Mouse (Mus musculus): Measurements from ENCODE around the gene Limd1. TPM values are rescaled to one million over a fixed set of nuclear protein-coding genes. Genes with fewer than 3 reads are reported as not detected.
A peak's percentile ranks its signal among the peaks of the same experiment; 100 is the strongest.
"Not testable (repeated sequence)": the region's sequence is repeated elsewhere in the genome, so short reads cannot be mapped to it uniquely, and the experiment has no call there.

Gene Limd1
- 16.2 and 20.0 TPM in 2 replicates for polyA plus RNA-seq (2015; fragmentation: Nextera tagmentation; extraction: Ambion mirVana)

- ATAC-seq (ENCODE audit: low read depth), result peak; percentile 78
- under 1% methylated on average over 40 of the region's 57 CpGs for WGBS
Measured at GRCm38 (mm10) chr9:123478586-123479195, at the start of gene Limd1. TSS of gene Limd1 (plus strand) at chr9:123478706.

GRCm38 (mm10) chr9:123429863-123430262 lies 48.6 kb upstream of the Limd1 start:
- H3K9ac ChIP-seq, result no peak overlapping the region
- 78% methylated on average over 4 of the region's 4 CpGs for WGBS
- H3K9me3 ChIP-seq, result no peaks in the 10 kb centered on the region
- no peak overlapping the region for H3K27ac ChIP-seq (replicated peaks)
- 0 out of 2 replicates have a peak, but pooled peaks cover 3% of the 10 kb centered on the region for H3K4me1 ChIP-seq (replicated peaks)
- ATAC-seq (ENCODE audit: low read depth), result no peak
- H3K27me3 ChIP-seq, result no peaks in the 10 kb centered on the region
- H3K36me3 ChIP-seq, result peaks cover 31% of the 10 kb centered on the region
- H3K4me2 ChIP-seq, result no peak overlapping the region
- no peak overlapping the region for H3K4me3 ChIP-seq

More at GRCm38 (mm10) chr9:123478586-123479195, at the start of gene Limd1:
- Histone ChIP-seq H3K27me3 (no peaks in the 10 kb centered on the region), H3K4me2 (peak within 1 kb of the TSS; percentile 70), H3K9ac (peak within 1 kb of the TSS; percentile 76), H3K4me3 (peak within 1 kb of the TSS; percentile 54), H3K4me1 (replicated peaks) (peaks cover 56% of the 10 kb centered on the region), H3K36me3 (no peaks in the 10 kb centered on the region), H3K9me3 (no peaks in the 10 kb centered on the region), H3K27ac (replicated peaks) (peak within 1 kb of the TSS; percentile 54)

- H3K36me3 ChIP-seq, result peaks cover 33% of the 10 kb centered on the region
- H3K4me3 ChIP-seq, result no peak overlapping the region
- peak; percentile 72 for ATAC-seq (ENCODE audit: low read depth)
- no peaks in the 10 kb centered on the region for H3K27me3 ChIP-seq
- H3K4me1 ChIP-seq (replicated peaks), result 0 out of 2 replicates have a peak, but pooled peaks cover 3% of the 10 kb centered on the region
- no peaks in the 10 kb centered on the region for H3K9me3 ChIP-seq
- H3K9ac ChIP-seq, result no peak overlapping the region
- H3K4me2 ChIP-seq, result no peak overlapping the region
- no peak overlapping the region for H3K27ac ChIP-seq (replicated peaks)
Measured at GRCm38 (mm10) chr9:123430973-123431372, 47.5 kb upstream of the Limd1 start.

DNA sequence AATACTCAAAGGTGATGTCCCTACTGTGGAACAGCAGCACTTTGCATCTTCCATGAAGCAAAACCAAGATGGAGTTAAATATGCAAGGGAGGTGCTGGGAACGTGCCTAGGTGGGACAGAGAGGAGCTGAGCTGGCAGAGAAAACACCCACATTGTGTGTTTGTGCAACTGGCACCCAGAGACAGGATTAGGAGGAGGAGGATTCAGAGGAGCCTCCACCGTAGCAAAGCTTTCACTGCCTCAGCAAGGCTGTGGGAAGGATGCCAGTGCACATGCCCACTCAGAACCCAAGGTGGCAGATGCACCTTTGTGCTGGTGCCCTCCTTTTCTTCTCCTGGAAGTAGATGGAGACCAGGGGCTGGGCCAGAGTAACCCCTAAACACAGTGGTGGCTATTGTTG lies 40.3 kb upstream of the Limd1 start:
- no peak overlapping the region for H3K9ac ChIP-seq
- no peaks in the 10 kb centered on the region for H3K27me3 ChIP-seq
- H3K4me3 ChIP-seq, result no peak overlapping the region
- 87% methylated on average over 2 of the region's 2 CpGs for WGBS
- H3K4me1 ChIP-seq (replicated peaks), result no peaks in the 10 kb centered on the region; the same call in 1 of the 2 replicates
- peaks cover 66% of the 10 kb centered on the region for H3K36me3 ChIP-seq
- H3K27ac ChIP-seq (replicated peaks), result no peak overlapping the region
- ATAC-seq (ENCODE audit: low read depth), result no peak
- no peak overlapping the region for H3K4me2 ChIP-seq
- no peaks in the 10 kb centered on the region for H3K9me3 ChIP-seq

GRCm38 (mm10) chr9:123440230-123441058 lies 38.1 kb upstream of the Limd1 start:
- Histone ChIP-seq H3K4me1 (replicated peaks) (no peaks in the 10 kb centered on the region; the same call in 1 of the 2 replicates), H3K27me3 (no peaks in the 10 kb centered on the region), H3K27ac (replicated peaks) (no peak overlapping the region), H3K36me3 (peaks cover 55% of the 10 kb centered on the region), H3K9me3 (no peaks in the 10 kb centered on the region), H3K4me3 (no peak overlapping the region), H3K9ac (no peak overlapping the region), H3K4me2 (no peak overlapping the region)
- WGBS, result 49% methylated on average over 5 of the region's 5 CpGs
- ATAC-seq (ENCODE audit: low read depth), result no peak

DNA sequence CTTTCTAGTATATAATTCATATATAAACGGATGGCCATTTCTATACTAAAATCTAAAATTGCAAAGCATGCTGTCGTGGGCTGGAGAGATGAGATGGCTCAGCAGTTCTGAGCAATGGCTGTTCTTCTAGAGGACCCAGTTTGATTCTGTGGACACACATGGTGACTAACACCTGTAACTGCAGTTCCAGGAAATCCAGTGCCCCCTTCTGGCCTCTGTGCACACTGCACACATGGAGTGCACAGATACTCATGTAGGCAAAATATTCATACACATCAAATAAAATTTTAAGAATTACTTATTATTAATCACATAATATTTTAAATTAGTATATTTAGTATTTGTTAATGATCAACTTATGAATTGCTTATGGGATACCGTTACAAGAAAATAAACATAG lies 31.4 kb upstream of the Limd1 start:
- not testable (repeated sequence) for H3K4me2 ChIP-seq; H3K9me3 ChIP-seq; H3K9ac ChIP-seq; H3K27ac ChIP-seq (replicated peaks); H3K4me1 ChIP-seq (replicated peaks); H3K27me3 ChIP-seq; ATAC-seq (ENCODE audit: low read depth); H3K4me3 ChIP-seq
- peaks cover 18% of the 10 kb centered on the region for H3K36me3 ChIP-seq
- WGBS, result 89% methylated on average over 3 of the region's 3 CpGs

DNA sequence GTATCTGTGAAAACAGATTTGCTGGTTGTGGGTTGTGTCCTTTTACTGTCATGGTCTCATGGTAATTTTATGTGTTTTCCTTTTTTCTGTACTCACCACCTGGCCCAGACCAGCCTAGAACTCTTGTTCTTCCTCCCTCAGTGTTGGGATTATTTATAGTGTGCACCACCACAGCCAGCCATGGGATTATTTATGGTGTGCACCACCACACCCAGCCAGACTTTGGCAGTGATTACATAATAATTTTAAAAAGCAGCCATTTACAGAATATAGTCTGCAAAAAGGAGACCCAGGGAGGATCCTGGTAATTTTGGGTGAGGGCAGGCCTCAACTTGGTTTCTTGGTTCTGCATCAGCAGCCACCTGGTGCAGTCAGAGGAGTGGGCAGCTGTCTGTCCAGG lies 29.9 kb upstream of the Limd1 start:
- Histone ChIP-seq H3K4me3 (no peak overlapping the region), H3K27ac (replicated peaks) (no peak overlapping the region), H3K36me3 (peaks cover 13% of the 10 kb centered on the region; the same call in 1 of the 2 replicates), H3K9ac (no peak overlapping the region), H3K27me3 (no peaks in the 10 kb centered on the region), H3K9me3 (no peaks in the 10 kb centered on the region), H3K4me1 (replicated peaks) (no peaks in the 10 kb centered on the region), H3K4me2 (no peak overlapping the region)
- ATAC-seq (ENCODE audit: low read depth), result no peak

DNA sequence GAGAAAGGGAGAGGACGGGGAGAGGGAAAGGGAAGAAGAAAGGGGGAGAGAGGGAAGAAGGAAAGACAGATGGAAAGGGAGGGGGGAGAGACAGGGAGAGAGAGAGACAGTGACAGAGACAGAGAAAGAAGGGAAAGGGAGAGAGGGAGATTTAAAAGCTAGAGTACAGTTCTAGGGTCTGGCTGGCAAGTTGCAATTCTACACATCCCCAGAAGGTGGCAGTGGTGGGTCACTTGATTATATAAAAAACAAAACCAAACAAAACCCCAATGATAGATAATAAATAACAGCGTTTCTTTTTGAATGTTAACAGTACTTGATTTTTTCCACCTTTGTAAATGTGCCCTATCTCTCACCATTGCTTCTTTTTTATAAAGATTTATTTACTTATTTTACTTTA lies 28.3 kb upstream of the Limd1 start:
- H3K4me3 ChIP-seq, result no peak overlapping the region
- peaks cover 24% of the 10 kb centered on the region; the same call in 1 of the 2 replicates for H3K36me3 ChIP-seq
- 61% methylated on average over 2 of the region's 2 CpGs for WGBS
- no peaks in the 10 kb centered on the region for H3K27me3 ChIP-seq
- ATAC-seq (ENCODE audit: low read depth), result peak; percentile 53; the same call in 1 of the 2 replicates
- no peak overlapping the region for H3K27ac ChIP-seq (replicated peaks)
- H3K4me1 ChIP-seq (replicated peaks), result no peaks in the 10 kb centered on the region
- no peak overlapping the region for H3K9ac ChIP-seq
- H3K4me2 ChIP-seq, result no peak overlapping the region
- no peaks in the 10 kb centered on the region for H3K9me3 ChIP-seq

- Histone ChIP-seq H3K27me3 (no peaks in the 10 kb centered on the region), H3K4me3 (no peak overlapping the region), H3K4me1 (replicated peaks) (no peaks in the 10 kb centered on the region; the same call in 1 of the 2 replicates), H3K36me3 (peaks cover 35% of the 10 kb centered on the region; the same call in 1 of the 2 replicates), H3K27ac (replicated peaks) (no peak overlapping the region), H3K9ac (no peak overlapping the region), H3K9me3 (no peaks in the 10 kb centered on the region), H3K4me2 (no peak overlapping the region)
- ATAC-seq (ENCODE audit: low read depth), result no peak
- 64% methylated on average over 3 of the region's 3 CpGs for WGBS
Measured at GRCm38 (mm10) chr9:123451772-123452171, 26.7 kb upstream of the Limd1 start.

DNA sequence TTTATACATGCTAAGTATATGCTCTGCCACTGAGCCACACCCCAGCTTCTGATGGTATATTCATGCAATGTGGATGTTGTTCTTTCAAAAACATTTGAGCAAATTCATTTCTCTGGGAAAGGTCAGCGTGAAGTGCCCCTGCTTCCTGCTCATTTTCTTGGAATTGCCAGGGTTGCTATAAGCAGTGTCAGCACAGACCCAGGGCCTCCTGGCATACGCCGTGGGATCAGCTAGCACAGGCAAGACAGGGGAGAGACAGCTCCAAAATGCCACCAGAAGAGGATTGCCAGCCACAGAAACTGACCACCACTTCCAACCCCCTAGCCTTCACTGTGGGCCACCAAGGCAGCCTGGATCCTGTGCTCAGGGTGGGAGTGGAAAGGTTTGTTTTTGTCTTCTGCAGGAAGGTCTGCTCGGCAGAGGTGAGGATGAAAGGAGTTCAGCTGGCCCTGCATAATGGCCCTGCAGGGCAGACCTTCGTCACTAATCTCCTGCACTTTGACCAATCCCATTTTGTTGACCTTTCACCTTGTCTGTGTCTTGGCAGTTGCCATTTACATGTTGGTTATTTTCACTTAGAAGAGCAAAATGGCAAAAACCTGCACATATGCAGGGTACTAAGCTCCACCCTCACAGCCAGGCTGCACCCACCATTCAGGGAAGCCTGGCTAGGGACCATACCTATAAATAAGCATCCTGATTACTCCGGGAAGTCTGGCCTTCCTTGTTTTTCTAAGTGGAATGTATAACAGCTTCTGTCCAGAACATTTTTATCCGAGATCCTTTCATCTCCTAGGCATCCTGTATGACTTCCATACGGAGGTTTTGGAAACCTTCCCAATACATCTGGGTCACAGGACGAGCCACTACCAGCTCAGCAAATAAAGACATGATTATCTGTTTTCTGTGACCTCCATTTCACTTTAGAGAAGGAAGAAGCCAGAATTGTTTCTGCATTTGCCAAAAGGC lies 21.6 kb upstream of the Limd1 start:
- H3K4me3 ChIP-seq, result no peak overlapping the region
- 65% methylated on average over 9 of the region's 9 CpGs for WGBS
- no peaks in the 10 kb centered on the region for H3K27me3 ChIP-seq
- H3K27ac ChIP-seq (replicated peaks), result peak overlapping the region; percentile 38
- H3K4me1 ChIP-seq (replicated peaks), result no peaks in the 10 kb centered on the region; the same call in 1 of the 2 replicates
- no peak overlapping the region for H3K4me2 ChIP-seq
- peaks cover 3% of the 10 kb centered on the region; the same call in 1 of the 2 replicates for H3K9me3 ChIP-seq
- no peak for ATAC-seq (ENCODE audit: low read depth)
- peaks cover 50% of the 10 kb centered on the region for H3K36me3 ChIP-seq
- no peak overlapping the region for H3K9ac ChIP-seq

- no peaks in the 10 kb centered on the region; the same call in 1 of the 2 replicates for H3K4me1 ChIP-seq (replicated peaks)
- no peaks in the 10 kb centered on the region for H3K27me3 ChIP-seq
- H3K36me3 ChIP-seq, result peaks cover 52% of the 10 kb centered on the region
- peak overlapping the region; percentile 38; the same call in 1 of the 2 replicates for H3K27ac ChIP-seq (replicated peaks)
- ATAC-seq (ENCODE audit: low read depth), result no peak
- 68% methylated on average over 2 of the region's 2 CpGs for WGBS
- H3K4me3 ChIP-seq, result no peak overlapping the region
- peaks cover 3% of the 10 kb centered on the region; the same call in 1 of the 2 replicates for H3K9me3 ChIP-seq
- no peak overlapping the region for H3K4me2 ChIP-seq
- no peak overlapping the region for H3K9ac ChIP-seq
Measured at GRCm38 (mm10) chr9:123457603-123458002, 20.9 kb upstream of the Limd1 start.

All from neural tube, embryonic 13.5 days (tissue).